Mouse (Mus musculus): ENCODE measurements around the gene E2f2. TPM values are rescaled to one million over a fixed set of nuclear protein-coding genes. Genes with fewer than 3 reads are reported as not detected.

The E2f2 gene
- total RNA-seq, 2 experiments from 2014 or later = 0.48 to 1.1 TPM

DNA sequence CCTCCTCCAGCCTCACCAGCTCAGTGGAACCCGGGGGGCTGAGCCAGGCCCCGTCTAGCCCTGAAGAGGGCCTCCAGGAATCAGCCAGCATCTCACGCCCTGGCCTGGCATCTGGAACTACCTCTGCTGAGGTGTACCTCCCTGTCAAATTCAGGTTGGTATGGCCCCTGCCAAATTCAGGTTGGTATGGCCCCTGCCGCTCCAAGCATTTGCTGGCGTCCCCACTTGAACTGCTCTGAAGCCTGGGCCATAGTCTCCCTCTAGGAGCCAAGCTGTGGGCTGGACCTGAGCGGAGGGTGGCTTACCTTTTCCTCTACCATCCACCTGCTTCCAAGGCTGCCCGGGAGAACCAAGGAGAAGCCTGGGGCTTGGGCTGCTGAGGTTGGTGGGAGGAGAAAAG lies 70.5 kb downstream of the E2f2 start:
- Histone ChIP-seq H3K4me3 (no peak overlapping the region), H3K27ac (no peak overlapping the region)
- TF ChIP-seq CTCF (IDR thresholded peaks at IDR 0.05) = no peak
- intact Hi-C loops (cut with DNase I) = loop anchor here (2.0 kb wide), 1 partner anchor 82 kb away; no protein-coding TSS in a partner anchor
- no peak for DNase-seq

DNA sequence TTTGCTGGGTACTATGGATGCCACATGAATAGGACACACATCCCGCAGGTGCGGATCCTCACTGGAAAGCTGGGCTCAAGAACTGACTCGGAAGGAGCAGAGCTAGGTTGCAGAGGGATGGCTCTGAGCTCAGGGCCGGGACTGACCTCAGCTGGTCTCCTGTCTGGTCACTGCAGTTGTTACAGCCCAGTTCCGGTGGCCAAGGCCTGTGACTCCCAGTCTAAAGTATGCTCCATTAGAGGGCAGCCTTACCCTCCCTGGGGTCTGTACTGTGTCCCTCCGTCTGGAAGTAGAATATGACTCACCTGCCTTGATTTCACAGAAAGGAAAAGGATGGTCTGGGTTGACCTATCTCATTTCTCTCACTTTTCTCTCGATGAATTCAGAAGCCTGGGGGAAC lies 72.0 kb downstream of the E2f2 start:
- DNase-seq = no peak
- Histone ChIP-seq H3K27ac (peak overlapping the region; percentile 56), H3K4me3 (no peak overlapping the region)
- peak; percentile 39 for TF ChIP-seq CTCF (IDR thresholded peaks at IDR 0.05)
- intact Hi-C loops (cut with DNase I) = no loop called here

Other genes with a start within 250 kb of the E2f2 start
- gene Hmgcl, start 225.9 kb upstream of the E2f2 start, total RNA-seq (2021) = 10 to 100 TPM; 31.7 to 43.4 TPM
- gene Gale, start 208.7 kb upstream of the E2f2 start, total RNA-seq (2021) = under 1 TPM in 1 of 2 experiments, not detected in 1; 0.47 TPM
- 10 to 100 TPM; 25.6 to 30.4 TPM for gene Lypla2, start 199.8 kb upstream of the E2f2 start, total RNA-seq (2021)
- gene Pithd1, start 185.1 kb upstream of the E2f2 start, total RNA-seq (2021) = 10 to 100 TPM; 23.3 to 28.5 TPM
- 10 to 100 TPM; 58.9 to 63.4 TPM for gene Eloa, start 150.6 kb upstream of the E2f2 start, total RNA-seq (2021)
- gene Rpl11, start 119.0 kb upstream of the E2f2 start, total RNA-seq (2021) = 100 to 1,000 TPM; 215 to 256 TPM
- gene Id3, start 28.9 kb upstream of the E2f2 start, total RNA-seq (2021) = 10 to 100 TPM; 11.3 to 21.9 TPM
- 1 to 10 TPM; 1.5 to 2.5 TPM for gene Asap3, start 34.0 kb downstream of the E2f2 start, total RNA-seq (2021)
- 100 to 1,000 TPM; 344 to 373 TPM for gene Tcea3, start 75.3 kb downstream of the E2f2 start, total RNA-seq (2021)
- 10 to 100 TPM; 21.0 to 36.7 TPM for gene Zfp46, start 112.3 kb downstream of the E2f2 start, total RNA-seq (2021)
- gene Hnrnpr, start 138.5 kb downstream of the E2f2 start, total RNA-seq (2021) = 10 to 100 TPM; 20.9 to 27.0 TPM